Mouse (Mus musculus): ENCODE results near the gene Cmbl.

- TF ChIP-seq POLR2A (IDR thresholded peaks at IDR 0.05; ENCODE audit: low read depth, low read length) (no peak), CTCF (IDR thresholded peaks at IDR 0.05; ENCODE audit: extremely low read depth, insufficient read depth, insufficient read length, insufficient replicate concordance) (no peak)
These were observed 69.4 kb downstream of the Cmbl start for GRCm38 (mm10) chr15:31634582-31634981.
